Mouse (Mus musculus): Measurements from ENCODE around the gene Gpatch8.
"Not testable (repeated sequence)": the region's sequence is repeated elsewhere in the genome, so short reads cannot be mapped to it uniquely, and the experiment has no call there.

Gene Gpatch8

GRCm38 (mm10) chr11:102568756-102569377 is 12.7 kb upstream of the Gpatch8 start:
- no peak for DNase-seq

DNA sequence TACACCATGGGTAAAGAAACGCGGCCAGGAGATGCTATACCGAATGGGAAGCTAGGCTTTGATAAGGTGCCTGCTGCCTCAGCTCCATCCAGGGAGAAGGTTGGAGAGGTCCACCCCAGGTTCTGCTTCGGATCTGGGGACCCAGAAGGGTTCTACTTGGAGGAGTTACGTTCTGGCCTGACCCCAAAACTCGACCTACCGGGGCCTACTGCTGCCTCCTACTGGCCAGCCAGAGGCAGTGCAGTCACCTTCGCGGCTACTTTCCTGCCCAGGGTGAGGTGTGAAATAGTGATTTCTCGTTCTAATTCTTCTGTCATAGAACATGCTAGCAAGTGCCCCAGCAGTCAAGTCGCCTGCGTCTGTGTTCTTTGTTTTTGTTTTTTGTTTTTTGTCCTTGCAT is 12.0 kb upstream of the Gpatch8 start:
- DNase-seq = no peak

- DNase-seq = no peak
Measured at GRCm38 (mm10) chr11:102567723-102568122, 11.5 kb upstream of the Gpatch8 start.

DNA sequence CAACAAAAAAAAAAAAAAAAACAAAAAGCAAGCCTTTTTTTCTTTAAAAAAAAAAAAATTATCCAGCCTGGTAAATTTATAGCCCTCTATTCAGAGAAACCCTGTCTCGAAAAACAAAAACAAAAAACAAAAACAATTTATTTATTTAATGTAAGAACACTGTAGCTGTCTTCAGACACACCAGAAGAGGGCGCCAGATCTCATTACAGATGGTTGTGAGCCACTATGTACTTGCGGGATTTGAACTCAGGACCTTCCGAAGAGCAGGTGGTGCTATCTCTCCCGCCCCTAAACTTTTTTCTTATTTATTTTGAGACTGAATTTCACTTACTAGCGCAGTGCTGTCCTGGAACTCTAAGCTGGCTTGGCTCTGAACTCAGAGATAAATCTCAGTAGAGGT is 11.0 kb upstream of the Gpatch8 start:
- no peak for DNase-seq

- no peak for DNase-seq
Measured at GRCm38 (mm10) chr11:102566290-102566689, 10.1 kb upstream of the Gpatch8 start.

DNA sequence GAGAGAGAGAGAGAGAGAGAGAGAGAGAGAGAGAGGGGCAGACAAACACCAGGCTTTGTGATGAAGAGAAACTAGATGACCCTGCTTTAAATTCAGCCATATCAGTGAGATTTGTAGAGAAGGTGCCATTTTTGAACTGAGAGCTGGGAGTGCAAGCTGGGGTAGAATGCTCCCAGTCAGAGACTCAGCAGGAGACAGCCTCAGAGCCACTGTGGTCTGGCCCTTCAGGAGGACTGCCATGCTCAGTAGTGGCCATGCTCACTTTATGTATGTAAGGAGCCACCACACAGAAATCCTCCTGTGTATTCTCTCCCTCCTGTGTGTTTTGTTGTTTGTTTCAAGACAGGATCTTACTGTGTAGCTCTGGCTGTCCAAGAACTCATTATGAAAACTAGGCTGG is 9.5 kb upstream of the Gpatch8 start:
- DNase-seq = no peak

DNA sequence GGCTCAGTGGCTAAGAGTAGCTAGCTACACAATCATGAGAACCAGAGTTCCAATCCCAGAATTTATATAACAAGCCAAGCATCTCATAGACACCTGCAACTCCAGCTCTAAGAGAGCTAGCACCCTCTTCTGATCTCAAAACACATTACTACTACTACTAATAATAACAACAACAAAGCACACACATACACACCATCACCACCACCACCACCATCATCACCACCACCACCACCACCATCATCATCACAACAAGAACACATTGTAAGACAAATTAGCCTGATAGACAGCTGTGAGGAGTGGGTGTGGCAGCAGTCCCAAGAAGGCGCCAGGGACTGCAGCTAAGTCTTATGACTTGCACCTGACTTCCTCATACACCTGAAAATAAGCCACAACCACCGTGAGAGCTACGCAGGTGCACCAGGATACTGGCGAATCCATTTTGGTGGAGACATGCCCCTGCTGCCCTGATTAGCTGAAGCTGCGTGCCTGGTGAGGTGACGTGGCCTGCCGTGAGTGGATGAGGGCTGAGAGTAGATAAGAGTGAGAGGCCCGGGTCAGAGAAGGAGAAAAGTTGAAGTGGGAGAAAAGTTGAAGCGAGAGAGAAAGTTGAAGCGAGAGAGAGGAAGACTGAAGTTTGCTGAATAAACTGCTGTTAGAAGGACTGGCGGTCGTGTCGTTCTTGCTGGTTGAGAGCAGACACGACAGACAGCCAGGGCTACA is 8.9 kb upstream of the Gpatch8 start:
- DNase-seq = not testable (repeated sequence)

- no peak for DNase-seq
Measured at GRCm38 (mm10) chr11:102558704-102559103, 2.5 kb upstream of the Gpatch8 start.

DNA sequence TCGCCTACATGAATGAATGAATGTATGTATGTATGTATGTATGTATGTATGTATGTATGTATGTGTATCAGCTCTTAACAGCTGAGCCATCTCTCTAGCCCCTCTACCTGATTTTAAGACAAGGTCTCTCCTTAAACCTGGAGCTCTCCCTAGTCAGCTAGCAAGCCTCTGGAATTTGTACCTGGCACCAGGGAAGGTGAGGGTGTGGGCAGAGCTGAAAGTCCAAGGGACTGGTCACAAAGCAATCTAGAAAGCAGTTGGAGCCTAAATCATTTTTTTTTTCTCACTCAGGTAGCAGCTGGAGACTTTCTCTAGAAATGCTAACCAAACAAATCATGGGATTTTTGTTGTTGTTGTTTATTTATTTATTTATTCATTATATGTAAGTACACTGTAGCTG is 1.2 kb upstream of the Gpatch8 start:
- no peak for DNase-seq

- no peak for DNase-seq
Measured at GRCm38 (mm10) chr11:102556716-102557074, 503 bp upstream of the Gpatch8 start.

DNA sequence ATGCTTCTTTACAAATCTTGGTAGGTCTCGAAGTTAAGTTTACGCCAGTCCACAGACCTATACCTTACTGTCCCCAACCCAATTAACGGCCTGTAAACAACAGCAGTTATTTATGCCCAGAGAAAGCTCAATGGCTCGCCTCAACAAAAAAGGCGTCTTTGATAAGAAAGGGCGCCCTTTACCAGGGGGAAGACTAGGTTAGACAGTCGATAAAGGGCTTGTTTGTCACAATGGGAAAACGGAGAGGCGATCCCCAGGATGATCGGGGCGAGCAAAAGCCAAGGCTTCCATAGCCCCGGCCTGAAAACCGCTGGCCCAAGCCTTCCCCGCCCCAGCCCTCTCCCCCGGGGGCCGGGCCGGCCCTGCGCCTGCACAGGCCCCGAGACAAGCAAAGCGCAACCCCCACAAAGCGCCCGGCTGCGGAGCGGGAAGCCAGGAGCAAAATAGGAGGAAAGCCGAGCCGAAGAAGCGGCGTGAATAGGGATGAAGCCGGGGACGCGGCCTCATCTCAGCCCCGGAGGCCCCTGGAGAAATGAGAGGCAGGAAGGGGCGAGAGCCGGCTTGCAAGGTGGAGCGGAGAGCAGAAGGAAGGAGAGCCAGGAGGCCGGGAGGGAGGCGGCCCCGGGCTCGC is 677 bp downstream of the Gpatch8 start:
- DNase-seq = no peak

DNA sequence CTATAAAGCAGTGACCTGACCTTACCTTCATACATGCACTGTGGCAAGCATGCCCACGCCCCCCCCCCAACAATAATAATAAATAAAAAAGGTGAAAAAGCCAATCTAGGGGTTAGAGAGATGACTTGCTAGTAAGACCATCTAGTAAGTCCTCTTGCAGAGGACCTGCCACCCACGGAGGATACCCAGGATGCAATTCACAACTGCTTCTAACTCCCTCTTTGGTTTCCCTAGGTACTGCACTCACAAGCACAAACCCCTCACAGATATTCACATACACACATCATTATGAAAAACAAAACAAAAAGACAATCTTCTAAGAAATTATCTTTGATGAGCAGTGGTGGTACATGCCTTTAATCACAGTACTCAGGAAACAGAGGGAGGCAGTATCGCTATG is 4.1 kb downstream of the Gpatch8 start:
- no peak for DNase-seq

GRCm38 (mm10) chr11:102551176-102551575 is 5.0 kb downstream of the Gpatch8 start:
- no peak for DNase-seq

DNA sequence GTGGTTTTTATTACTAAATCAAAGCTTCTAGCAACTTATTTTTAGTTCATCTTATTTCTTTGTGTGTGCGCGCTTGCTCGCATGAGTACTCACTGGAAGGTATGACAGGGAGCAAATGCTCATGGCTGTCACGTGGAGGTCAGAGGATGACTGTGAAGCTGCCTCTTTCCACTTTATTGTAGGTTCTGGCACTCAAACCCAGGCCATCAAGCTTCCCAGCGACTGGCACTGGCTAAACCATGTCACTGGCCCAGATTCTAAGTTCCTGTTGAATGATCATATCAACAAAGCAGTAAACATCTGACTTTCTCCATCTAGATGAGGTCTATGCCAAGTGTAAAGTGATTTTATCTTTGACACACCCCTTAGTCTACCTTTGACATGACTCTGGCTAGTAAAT is 14.7 kb downstream of the Gpatch8 start:
- no peak for DNase-seq

GRCm38 (mm10) chr11:102540286-102540685 is 15.9 kb downstream of the Gpatch8 start:
- DNase-seq = not testable (repeated sequence)

DNA sequence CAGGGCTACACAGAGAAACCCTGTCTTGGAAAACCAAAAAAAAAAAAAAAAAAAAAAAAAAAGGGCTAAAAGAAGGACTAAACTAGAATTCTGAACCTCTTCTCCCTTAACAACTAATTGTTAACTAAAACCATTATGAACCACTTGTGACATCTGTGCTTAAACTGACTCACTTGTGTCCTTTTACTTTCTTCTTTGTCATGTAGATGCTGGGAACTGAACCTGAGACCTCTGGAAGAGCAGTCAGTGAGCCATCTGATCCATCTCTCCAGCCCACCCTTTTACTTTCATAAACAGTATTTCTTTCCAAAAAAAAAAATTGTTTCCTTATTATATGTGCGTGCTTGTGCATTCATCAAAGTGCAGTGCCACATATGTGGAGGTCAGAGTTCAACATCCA is 16.5 kb downstream of the Gpatch8 start:
- DNase-seq = no peak

GRCm38 (mm10) chr11:102536210-102536609 is 20.0 kb downstream of the Gpatch8 start:
- DNase-seq = no peak

GRCm38 (mm10) chr11:102534078-102534477 is 22.1 kb downstream of the Gpatch8 start:
- no peak for DNase-seq

DNA sequence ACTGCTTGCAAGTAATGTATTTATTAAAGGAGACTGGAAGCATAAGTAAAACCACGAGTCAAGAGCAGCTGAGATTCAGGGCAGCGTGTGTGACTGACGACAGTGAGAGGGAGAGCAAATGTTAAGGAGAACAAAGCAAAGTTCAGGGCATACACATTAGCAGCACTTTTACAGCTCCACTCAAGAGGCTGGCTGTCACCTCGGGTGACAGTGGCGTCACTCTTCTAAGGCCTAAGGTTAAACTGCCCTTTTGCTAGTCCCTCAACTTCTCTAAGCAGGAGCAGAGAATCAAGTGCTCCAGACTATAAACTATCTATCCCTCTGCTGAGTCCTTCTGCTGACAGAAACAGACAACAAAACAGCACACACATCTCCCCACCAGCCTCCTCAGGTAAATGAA is 24.8 kb downstream of the Gpatch8 start:
- DNase-seq = no peak

DNA sequence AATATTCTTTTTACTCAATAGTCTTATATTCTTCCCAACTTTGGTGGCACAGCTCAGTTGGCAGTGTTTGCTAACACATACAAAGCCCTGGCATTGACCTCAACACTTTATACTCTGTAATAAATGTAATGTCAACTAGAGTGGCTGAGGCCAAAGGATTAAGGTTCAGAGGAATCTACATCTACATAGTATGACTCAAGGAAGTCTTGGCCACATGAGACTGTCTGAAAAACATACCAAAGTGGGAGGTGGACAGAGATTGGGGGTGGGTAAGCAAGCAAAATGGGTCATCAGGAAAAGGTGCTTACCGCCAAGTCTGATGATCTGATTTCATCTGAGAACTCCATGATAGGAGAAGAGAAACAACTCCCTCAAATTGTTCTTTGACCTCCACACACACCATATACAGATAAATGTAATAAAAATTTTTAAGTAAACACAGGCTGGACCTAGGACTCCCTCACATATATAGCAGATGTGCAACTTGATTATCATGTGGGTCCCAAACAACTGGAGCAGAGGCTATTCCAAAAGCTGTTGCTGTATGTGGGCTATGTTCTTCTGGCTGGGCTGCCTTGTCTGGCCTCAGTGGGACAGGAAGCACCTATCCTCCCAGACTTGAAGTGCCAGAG is 41.3 kb downstream of the Gpatch8 start:
- DNase-seq = no peak

- DNase-seq = no peak
Measured at GRCm38 (mm10) chr11:102510226-102510625, 46.0 kb downstream of the Gpatch8 start.

DNA sequence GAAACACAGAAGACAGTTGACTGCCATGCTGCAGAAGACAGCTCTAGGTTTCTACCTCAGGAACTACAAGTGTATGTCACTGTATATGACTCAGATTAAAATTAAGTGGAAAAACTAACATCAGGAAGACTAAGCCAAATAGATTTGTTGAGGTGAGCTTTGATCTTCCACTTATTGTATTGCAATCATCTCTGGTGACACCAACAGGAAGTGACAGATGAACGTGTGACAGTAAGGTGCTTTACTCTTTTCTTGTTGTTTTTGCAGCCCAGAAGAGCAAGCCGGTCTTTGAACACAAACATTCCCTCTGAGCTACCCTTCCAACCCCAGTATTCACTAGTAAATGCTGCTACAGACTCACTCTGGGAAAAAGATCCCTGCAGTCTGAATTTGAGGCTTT is 59.5 kb downstream of the Gpatch8 start:
- no peak for DNase-seq

DNA sequence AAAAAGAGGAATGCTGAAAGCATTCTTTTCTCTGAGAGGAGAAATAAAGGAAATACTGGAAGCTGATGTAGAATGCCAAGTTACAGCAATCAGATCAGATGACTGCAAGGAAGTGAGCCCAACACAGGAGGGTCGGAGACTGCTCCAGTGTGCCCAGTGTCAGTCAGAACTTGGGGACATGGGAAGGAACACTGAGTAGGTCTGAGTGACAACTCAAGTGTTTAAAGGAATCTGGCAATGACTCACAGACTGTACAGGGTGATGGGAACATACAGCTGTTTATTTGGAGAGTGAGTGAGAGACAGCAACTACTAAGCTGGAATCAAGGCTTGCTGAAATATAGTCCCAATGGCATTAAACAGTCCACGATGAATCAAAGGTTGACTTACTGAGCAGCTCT is 60.0 kb downstream of the Gpatch8 start:
- no peak for DNase-seq

GRCm38 (mm10) chr11:102495742-102496141 is 60.5 kb downstream of the Gpatch8 start:
- DNase-seq = no peak

Measured in cerebellum, adult 9-11 months (tissue).